Mouse (Mus musculus) lung, embryonic 16.5 days (tissue): ENCODE measurements at regions not wholly inside any gene's neighbourhood (a gene's known extent, or its start where the extent isn't known, plus 50 kb on each side); places are given as distances from the start of the nearest gene placed in this dataset.

Source experiments
- ATAC-seq: fragments of 200-750 bp; cut with Nextera tagmentation; 2 replicates; pipeline ENCODE4 v1.8.0; 2017; ENCODE audit warnings: low read depth, mild to moderate bottlenecking, moderate library complexity
- H3K27ac ChIP-seq: fragments of 300-500 bp; sonication (generic); 2 replicates; pipeline ENCODE4 v1.5.1; 2014; ENCODE audit warnings: mild to moderate bottlenecking, control low read depth, low read length
- H3K27me3 ChIP-seq: fragments of 300-500 bp; sonication (generic); 2 replicates; pipeline ENCODE4 v1.6.1; 2014; ENCODE audit warnings: low read depth, low read length, mixed read lengths; ENCODE audit not compliant: control insufficient read depth, insufficient read depth
- H3K36me3 ChIP-seq: fragments of 300-500 bp; sonication (generic); 2 replicates; pipeline ENCODE4 v1.6.1; 2014; ENCODE audit warnings: low read length; ENCODE audit not compliant: control insufficient read depth, insufficient read depth
- H3K4me1 ChIP-seq: fragments of 300-500 bp; sonication (generic); replicated peaks from 2 replicates; pipeline ENCODE4 v1.6.1; 2014; ENCODE audit warnings: low read length, mixed read lengths; ENCODE audit not compliant: control insufficient read depth, insufficient read depth
- H3K4me2 ChIP-seq: fragments of 300-500 bp; sonication (generic); 2 replicates; pipeline ENCODE4 v1.6.1; 2014; ENCODE audit warnings: low read depth, low read length, control low read depth
- H3K4me3 ChIP-seq: fragments of 300-500 bp; sonication (generic); 2 replicates; pipeline ENCODE4 v1.5.1; 2014; ENCODE audit warnings: mild to moderate bottlenecking, low read length, control low read depth
- H3K9ac ChIP-seq: fragments of 300-500 bp; sonication (generic); 2 replicates; pipeline ENCODE4 v1.6.1; 2014; ENCODE audit warnings: low read length, control low read depth
- H3K9me3 ChIP-seq: fragments of 300-500 bp; sonication (generic); 2 replicates; pipeline ENCODE4 v1.6.1; 2016; ENCODE audit warnings: low read length; ENCODE audit not compliant: control insufficient read depth
- WGBS: fragments of 180-500 bp; shearing (Covaris S2); extraction: QIAGEN DNeasy Blood & Tissue Kit; methylation state at CpG from one replicate; pipeline ENCODE4 v1.1.7; 2014; 5-methylcytosine and 5-hydroxymethylcytosine counted together

DNA sequence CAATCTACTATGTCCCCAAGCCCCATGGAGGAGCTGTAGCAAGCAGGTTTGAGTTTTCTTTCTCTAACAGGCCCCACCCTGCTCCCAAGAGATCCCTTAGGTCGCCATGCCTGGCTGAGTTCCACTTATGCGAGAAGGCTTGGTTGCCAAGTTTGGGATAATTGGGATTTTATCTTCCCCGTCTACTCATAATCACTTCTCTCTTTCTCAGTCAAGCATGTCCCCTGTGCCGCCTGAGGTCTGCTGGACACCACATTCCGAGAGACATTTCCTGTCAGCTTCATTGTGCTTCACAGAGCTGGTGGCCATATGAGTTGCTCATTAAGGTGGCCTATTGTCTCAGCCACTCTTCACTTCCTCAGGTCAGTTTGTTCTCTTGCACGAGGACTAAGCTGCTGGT is 234.5 kb upstream of the Wscd1 start:
- H3K27ac ChIP-seq: no peak overlapping the region
- no peaks in the 10 kb centered on the region for H3K4me1 ChIP-seq
- H3K9me3 ChIP-seq: no peaks in the 10 kb centered on the region
- H3K4me3 ChIP-seq: no peak overlapping the region
- no peak overlapping the region for H3K9ac ChIP-seq
- H3K27me3 ChIP-seq: no peaks in the 10 kb centered on the region
- H3K36me3 ChIP-seq: no peaks in the 10 kb centered on the region
- 51% methylated on average over 6 of the region's 6 CpGs for whole genome bisulfite sequencing
- no peak for ATAC-seq
- H3K4me2 ChIP-seq: no peak overlapping the region

GRCm38 (mm10) chr11:71517377-71517776 is 232.3 kb upstream of the Wscd1 start:
- Histone ChIP-seq H3K4me2 (no peak overlapping the region), H3K9ac (no peak overlapping the region), H3K4me1 (no peaks in the 10 kb centered on the region), H3K36me3 (no peaks in the 10 kb centered on the region), H3K4me3 (no peak overlapping the region), H3K9me3 (no peaks in the 10 kb centered on the region), H3K27me3 (no peaks in the 10 kb centered on the region), H3K27ac (no peak overlapping the region)
- WGBS: 32% methylated on average over 5 of the region's 5 CpGs
- no peak for ATAC-seq

DNA sequence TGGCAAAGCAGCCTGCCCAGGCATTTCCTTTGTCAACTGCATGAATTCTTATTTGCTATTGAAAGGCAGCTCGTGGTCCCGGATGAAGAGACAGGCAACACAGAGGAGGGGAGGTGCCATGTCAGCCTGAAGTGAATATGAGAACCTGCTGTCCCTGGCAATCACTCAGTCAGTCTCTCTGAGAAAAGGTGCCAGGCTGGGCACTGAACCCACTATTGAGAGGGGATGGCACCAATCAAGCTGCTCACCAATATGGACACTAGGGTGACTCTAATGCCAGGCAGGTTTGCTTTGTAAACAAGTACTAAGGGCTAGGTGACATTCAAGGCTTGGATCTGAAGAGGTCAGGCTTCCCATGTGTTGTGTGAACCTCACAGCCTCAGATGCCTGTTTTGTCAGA is 222.0 kb upstream of the Wscd1 start:
- H3K9ac ChIP-seq: no peak overlapping the region
- no peak overlapping the region for H3K4me3 ChIP-seq
- H3K36me3 ChIP-seq: no peaks in the 10 kb centered on the region
- no peak overlapping the region for H3K27ac ChIP-seq
- H3K9me3 ChIP-seq: no peaks in the 10 kb centered on the region
- no peaks in the 10 kb centered on the region for H3K27me3 ChIP-seq
- WGBS: 89% methylated on average over 2 of the region's 2 CpGs
- ATAC-seq: no peak
- no peaks in the 10 kb centered on the region for H3K4me1 ChIP-seq
- no peak overlapping the region for H3K4me2 ChIP-seq

GRCm38 (mm10) chr11:71528588-71528987 is 221.1 kb upstream of the Wscd1 start:
- 78% methylated on average over 4 of the region's 4 CpGs for WGBS
- no peak overlapping the region for H3K4me3 ChIP-seq
- H3K4me1 ChIP-seq: no peaks in the 10 kb centered on the region
- H3K36me3 ChIP-seq: no peaks in the 10 kb centered on the region
- no peak overlapping the region for H3K4me2 ChIP-seq
- H3K9me3 ChIP-seq: no peaks in the 10 kb centered on the region
- no peak overlapping the region for H3K9ac ChIP-seq
- ATAC-seq: no peak
- no peaks in the 10 kb centered on the region for H3K27me3 ChIP-seq
- no peak overlapping the region for H3K27ac ChIP-seq

- ATAC-seq: no peak
- Histone ChIP-seq H3K27ac (no peak overlapping the region), H3K9me3 (0 out of 2 replicates have a peak, but pooled peaks cover 4% of the 10 kb centered on the region), H3K36me3 (no peaks in the 10 kb centered on the region), H3K4me3 (no peak overlapping the region), H3K27me3 (no peaks in the 10 kb centered on the region), H3K9ac (no peak overlapping the region), H3K4me1 (no peaks in the 10 kb centered on the region), H3K4me2 (no peak overlapping the region)
- WGBS: 40% methylated on average over 6 of the region's 6 CpGs
Measured at GRCm38 (mm10) chr11:71541178-71541845, 208.4 kb upstream of the Wscd1 start.

DNA sequence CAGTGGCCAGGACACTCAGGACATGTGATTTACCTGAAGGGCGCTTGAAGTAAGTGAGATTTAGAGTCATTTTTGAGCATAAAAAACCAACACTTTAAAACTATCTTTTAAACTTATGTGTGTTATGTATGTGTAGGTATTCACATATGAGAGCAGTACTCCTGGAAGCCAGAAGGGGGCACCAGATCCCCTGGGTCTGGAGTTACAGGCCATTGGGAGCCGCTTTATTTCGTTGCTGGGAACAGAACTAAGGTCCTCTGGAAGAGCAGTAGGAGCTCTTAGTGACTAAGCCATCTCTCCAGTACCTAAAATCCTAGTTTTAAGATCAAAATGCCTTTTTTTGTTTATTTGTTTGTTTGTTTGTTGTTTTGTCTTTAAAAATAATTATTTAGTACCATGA is 192.3 kb upstream of the Wscd1 start:
- WGBS: 78% methylated on average over 3 of the region's 3 CpGs

DNA sequence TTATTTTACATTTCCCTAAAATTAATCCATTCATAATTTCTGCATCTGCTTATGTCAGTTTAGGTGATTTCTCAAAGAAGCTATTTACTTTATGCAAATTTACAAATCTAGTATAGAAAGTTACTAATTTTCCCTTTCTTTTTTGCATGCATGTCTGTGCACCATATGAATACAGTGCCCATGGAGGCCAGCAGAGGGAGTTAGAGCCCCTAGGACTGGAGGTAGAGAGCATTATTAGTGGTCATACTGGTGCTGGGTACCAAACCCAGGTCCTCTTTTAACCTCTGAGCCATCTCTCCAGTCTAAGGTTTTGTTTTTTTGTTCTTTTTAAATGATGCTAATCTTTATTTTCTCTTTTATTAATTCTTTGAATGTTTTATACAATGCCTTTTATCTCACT is 184.9 kb upstream of the Wscd1 start:
- no peaks in the 10 kb centered on the region for H3K27me3 ChIP-seq
- H3K36me3 ChIP-seq: no peaks in the 10 kb centered on the region
- H3K4me1 ChIP-seq: no peaks in the 10 kb centered on the region
- no peaks in the 10 kb centered on the region for H3K9me3 ChIP-seq
- no peak overlapping the region for H3K4me2 ChIP-seq
- H3K27ac ChIP-seq: no peak overlapping the region
- H3K9ac ChIP-seq: no peak overlapping the region
- no peak overlapping the region for H3K4me3 ChIP-seq
- no peak for ATAC-seq

More for the DNA sequence above, 192.3 kb upstream of the Wscd1 start:
- H3K9me3 ChIP-seq: no peaks in the 10 kb centered on the region
- no peaks in the 10 kb centered on the region for H3K4me1 ChIP-seq
- no peaks in the 10 kb centered on the region for H3K27me3 ChIP-seq
- H3K27ac ChIP-seq: no peak overlapping the region
- no peak for ATAC-seq
- H3K36me3 ChIP-seq: no peaks in the 10 kb centered on the region
- H3K9ac ChIP-seq: no peak overlapping the region
- H3K4me3 ChIP-seq: no peak overlapping the region
- H3K4me2 ChIP-seq: no peak overlapping the region

- ATAC-seq: no peak
- no peaks in the 10 kb centered on the region for H3K27me3 ChIP-seq
- no peaks in the 10 kb centered on the region for H3K9me3 ChIP-seq
- H3K27ac ChIP-seq: no peak overlapping the region
- H3K4me2 ChIP-seq: no peak overlapping the region
- H3K4me3 ChIP-seq: no peak overlapping the region
- 71% methylated on average over 5 of the region's 5 CpGs for WGBS
- H3K4me1 ChIP-seq: no peaks in the 10 kb centered on the region
- H3K36me3 ChIP-seq: no peaks in the 10 kb centered on the region
- H3K9ac ChIP-seq: no peak overlapping the region
Measured at GRCm38 (mm10) chr11:71576801-71577200, 172.9 kb upstream of the Wscd1 start.

GRCm38 (mm10) chr11:71581775-71582174 is 167.9 kb upstream of the Wscd1 start:
- 62% methylated on average over 2 of the region's 2 CpGs for WGBS
- Histone ChIP-seq H3K9ac (no peak overlapping the region), H3K27me3 (no peaks in the 10 kb centered on the region), H3K27ac (no peak overlapping the region), H3K4me3 (no peak overlapping the region), H3K9me3 (no peaks in the 10 kb centered on the region), H3K36me3 (no peaks in the 10 kb centered on the region), H3K4me2 (no peak overlapping the region), H3K4me1 (no peaks in the 10 kb centered on the region)
- no peak for ATAC-seq

DNA sequence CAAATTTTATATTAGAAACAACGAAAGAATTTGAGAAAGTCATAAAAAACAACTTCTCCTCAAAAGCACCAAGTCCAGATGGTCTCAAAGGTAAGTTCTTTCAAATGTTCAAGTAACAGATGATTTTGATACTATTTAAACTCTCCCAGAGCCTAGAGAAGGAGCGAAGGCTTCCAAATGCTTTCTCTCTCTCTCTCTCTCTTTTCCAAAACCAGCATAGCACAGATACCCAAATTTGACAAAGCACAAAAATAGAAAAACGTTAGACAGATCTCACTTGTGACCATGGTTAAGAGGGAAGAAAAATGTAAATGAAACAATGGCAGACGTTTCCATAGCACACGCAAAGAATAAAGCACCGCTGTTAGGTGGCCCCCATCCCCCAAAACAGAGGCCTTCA is 158.7 kb upstream of the Wscd1 start:
- Histone ChIP-seq H3K4me1 (no peaks in the 10 kb centered on the region), H3K27me3 (no peaks in the 10 kb centered on the region), H3K9me3 (no peaks in the 10 kb centered on the region), H3K9ac (no peak overlapping the region), H3K4me2 (no peak overlapping the region), H3K27ac (no peak overlapping the region), H3K36me3 (no peaks in the 10 kb centered on the region), H3K4me3 (no peak overlapping the region)
- ATAC-seq: no peak
- whole genome bisulfite sequencing: 81% methylated on average over 6 of the region's 6 CpGs
